10 mouse cellular contexts compared by ENCODE assay signal in the genomic region with DNA sequence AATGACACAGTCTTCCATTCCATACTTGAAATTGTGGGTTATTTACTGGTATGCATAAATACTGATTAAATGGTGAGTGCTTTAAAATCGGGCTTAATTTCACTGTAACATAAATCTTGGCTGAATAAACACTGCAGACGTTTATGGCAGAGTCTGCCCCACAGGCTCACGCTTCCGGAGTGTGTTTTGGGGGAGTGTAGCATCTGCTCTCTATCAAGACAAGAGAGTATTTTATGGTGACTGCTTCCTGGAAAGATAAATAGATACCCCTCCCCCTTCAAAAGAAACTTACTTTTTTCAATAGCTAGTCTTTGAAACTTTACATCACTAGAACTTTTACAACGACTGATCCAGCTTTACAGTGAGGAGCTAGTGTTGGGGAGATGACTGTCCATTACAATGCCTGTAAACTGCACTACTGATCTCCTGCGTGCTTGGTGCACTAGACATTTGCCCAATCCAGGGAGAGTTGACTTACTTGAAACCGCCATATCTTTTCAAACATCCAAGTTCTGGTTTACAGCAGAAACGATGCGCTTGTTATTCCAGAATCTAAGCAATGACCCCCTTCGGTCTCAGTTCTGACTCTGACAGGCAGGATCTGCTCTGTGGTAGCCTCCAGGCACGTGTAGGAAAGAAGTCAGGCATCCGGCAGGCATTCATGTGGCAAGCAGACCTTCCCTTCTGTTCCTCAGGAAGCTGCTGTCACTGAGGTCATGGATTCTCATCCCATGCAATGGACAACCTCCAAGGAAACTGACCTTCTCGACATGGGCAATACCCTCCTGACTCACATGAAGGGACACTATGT. TPM values are rescaled to one million over a fixed set of nuclear protein-coding genes. Genes with fewer than 3 reads are reported as not detected.
DNase-seq lines count a peak whose midpoint lies in the region; ATAC-seq lines count a peak whose summit lies in the region.
"Had no signal": no experiment of that assay in that cellular context is flagged by ENCODE, and none has a peak within 500 bp of the region (broad histone marks: within the 10 kb centered on the region; RNA-seq: fewer than 3 reads in every experiment).

No protein-coding gene starts in this region.

- no peaks in the 10 kb centered on the region for H3K4me1 ChIP-seq in midbrain, embryonic 10.5 days
- no peaks in the 10 kb centered on the region for H3K4me1 ChIP-seq in midbrain, embryonic 16.5 days (ENCODE audit: control insufficient read depth, insufficient read depth, low read length)
- no peaks in the 10 kb centered on the region for H3K4me1 ChIP-seq in forebrain, embryonic 13.5 days

- no peaks in the 10 kb centered on the region for H3K36me3 ChIP-seq in midbrain, embryonic 10.5 days
- no peaks in the 10 kb centered on the region for H3K36me3 ChIP-seq in midbrain, embryonic 16.5 days (ENCODE audit: control insufficient read depth, insufficient read depth, low read length)
- no peaks in the 10 kb centered on the region for H3K36me3 ChIP-seq in forebrain, embryonic 13.5 days (ENCODE audit: poor library complexity, severe bottlenecking)

- H3K9me3 ChIP-seq in midbrain, embryonic 10.5 days (replicated peaks) = no peaks in the 10 kb centered on the region
- no peaks in the 10 kb centered on the region for H3K9me3 ChIP-seq in midbrain, embryonic 16.5 days (replicated peaks; ENCODE audit: control insufficient read depth, low read length, poor library complexity, severe bottlenecking)
- no peaks in the 10 kb centered on the region for H3K9me3 ChIP-seq in forebrain, embryonic 13.5 days (replicated peaks)

- DNase-seq in adrenal gland, postnatal 14 days = peak; percentile 12
- no peak for DNase-seq in adrenal gland, postnatal 10 days
- peak; percentile 13 for DNase-seq in midbrain, embryonic 10.5 days (ENCODE audit: low spot score)
- DNase-seq in kidney, postnatal 25 days = peak; percentile 20 to 46
- peak; percentile 72 for DNase-seq in yolk sac, embryonic 10.5 days (ENCODE audit: low spot score)
- DNase-seq: gastrocnemius, postnatal 14 days; lung, adult 18-20 months had no signal

- H3K4me3 ChIP-seq in midbrain, embryonic 10.5 days = no peak overlapping the region
- H3K4me3 ChIP-seq in midbrain, embryonic 16.5 days (ENCODE audit: low read depth, low read length) = no peak overlapping the region
- no peak overlapping the region for H3K4me3 ChIP-seq in forebrain, embryonic 13.5 days

- WGBS in midbrain, embryonic 10.5 days = 69% methylated on average over 13 of the region's 13 CpGs
- 75% methylated on average over 13 of the region's 13 CpGs for WGBS in midbrain, embryonic 16.5 days
- WGBS in forebrain, embryonic 13.5 days = 76% methylated on average over 13 of the region's 13 CpGs

- no peak overlapping the region for H3K27ac ChIP-seq in midbrain, embryonic 10.5 days (replicated peaks)
- no peak overlapping the region for H3K27ac ChIP-seq in midbrain, embryonic 16.5 days (ENCODE audit: low read length)
- H3K27ac ChIP-seq in forebrain, embryonic 13.5 days = no peak overlapping the region

- ATAC-seq in midbrain, embryonic 16.5 days = no peak
- no peak for ATAC-seq in activated CD4-positive, CD25-positive, alpha-beta regulatory T cell, adult 4 months
- ATAC-seq in forebrain, embryonic 13.5 days = no peak

- H3K9ac ChIP-seq in midbrain, embryonic 16.5 days (ENCODE audit: low read depth, low read length) = no peak overlapping the region
- no peak overlapping the region for H3K9ac ChIP-seq in forebrain, embryonic 13.5 days

- H3K27me3 ChIP-seq in midbrain, embryonic 10.5 days (ENCODE audit: low read depth, poor library complexity, severe bottlenecking) = no peaks in the 10 kb centered on the region
- no peaks in the 10 kb centered on the region for H3K27me3 ChIP-seq in midbrain, embryonic 16.5 days (ENCODE audit: control insufficient read depth, insufficient read depth, low read depth, low read length)
- no peaks in the 10 kb centered on the region for H3K27me3 ChIP-seq in forebrain, embryonic 13.5 days

- no peak overlapping the region for H3K4me2 ChIP-seq in midbrain, embryonic 16.5 days (ENCODE audit: low read length)
- no peak overlapping the region for H3K4me2 ChIP-seq in forebrain, embryonic 13.5 days

RNA-seq across cellular contexts. Expression of a gene that starts 28.4 kb away (rescaled TPM):
- total RNA-seq in adrenal gland, postnatal 14 days (2021) = 2.2 and 3.4 TPM in 2 replicates
- 1 to 10 TPM; 4.2 to 6.0 TPM for total RNA-seq in adrenal gland, postnatal 10 days (2021)
- 6.0 and 7.7 TPM in 2 replicates for polyA plus RNA-seq in midbrain, embryonic 10.5 days (2016; fragmentation: Nextera tagmentation; extraction: Ambion mirVana)
- polyA plus RNA-seq in midbrain, embryonic 16.5 days (2015; fragmentation: Nextera tagmentation; extraction: Ambion mirVana) = 1.4 and 1.6 TPM in 2 replicates
- polyA plus RNA-seq in activated CD4-positive, CD25-positive, alpha-beta regulatory T cell, adult 4 months (2017; shearing (Covaris generic)) = not detected
- polyA plus RNA-seq in forebrain, embryonic 13.5 days (2015; fragmentation: Nextera tagmentation; extraction: Ambion mirVana) = 1.7 and 1.8 TPM in 2 replicates
